Mouse (Mus musculus) layer of hippocampus, postnatal 10 days (tissue): ENCODE data around the gene Prpsap1. TPM values are rescaled to one million over a fixed set of nuclear protein-coding genes. Genes with fewer than 3 reads are reported as not detected.
A peak's percentile ranks its signal among the peaks of the same experiment; 100 is the strongest.
"Not testable (repeated sequence)": the region's sequence is repeated elsewhere in the genome, so short reads cannot be mapped to it uniquely, and the experiment has no call there.

Source experiments
- DNase-seq, 2 experiments: peaks; one replicate each; pipeline ENCODE4 v3.0.0; 2021; ENCODE audit warnings: low spot score in 2 of 2
- total RNA-seq, 2 experiments: library from RNA; stranded (reverse); gene quantifications; 2 replicates each; pipeline ENCODE4 v1.2.3; 2021

The Prpsap1 gene
- total RNA-seq, 2 experiments from 2014 or later: 89.8 to 90.7 TPM

DNA sequence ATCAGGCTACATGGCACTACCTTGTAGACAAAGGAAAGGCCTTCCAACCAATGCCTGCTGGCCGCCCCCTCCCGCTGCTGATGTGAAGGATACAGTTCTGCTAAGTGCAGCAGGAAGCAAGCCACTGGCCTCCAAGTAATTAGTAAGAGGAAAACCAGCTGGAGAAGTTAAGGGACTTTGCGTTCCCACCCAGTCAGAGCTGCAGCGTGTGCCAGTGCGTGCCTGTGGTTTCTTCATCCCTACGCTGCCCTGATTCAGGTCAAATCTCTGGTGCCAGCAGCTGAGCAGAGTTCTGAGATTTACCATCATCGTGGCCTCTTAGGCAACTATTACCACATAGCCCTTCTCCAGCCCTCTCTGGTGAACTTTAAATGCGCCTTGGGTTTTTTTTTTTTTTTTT, 24.5 kb upstream of the Prpsap1 start:
- no peak for DNase-seq

DNA sequence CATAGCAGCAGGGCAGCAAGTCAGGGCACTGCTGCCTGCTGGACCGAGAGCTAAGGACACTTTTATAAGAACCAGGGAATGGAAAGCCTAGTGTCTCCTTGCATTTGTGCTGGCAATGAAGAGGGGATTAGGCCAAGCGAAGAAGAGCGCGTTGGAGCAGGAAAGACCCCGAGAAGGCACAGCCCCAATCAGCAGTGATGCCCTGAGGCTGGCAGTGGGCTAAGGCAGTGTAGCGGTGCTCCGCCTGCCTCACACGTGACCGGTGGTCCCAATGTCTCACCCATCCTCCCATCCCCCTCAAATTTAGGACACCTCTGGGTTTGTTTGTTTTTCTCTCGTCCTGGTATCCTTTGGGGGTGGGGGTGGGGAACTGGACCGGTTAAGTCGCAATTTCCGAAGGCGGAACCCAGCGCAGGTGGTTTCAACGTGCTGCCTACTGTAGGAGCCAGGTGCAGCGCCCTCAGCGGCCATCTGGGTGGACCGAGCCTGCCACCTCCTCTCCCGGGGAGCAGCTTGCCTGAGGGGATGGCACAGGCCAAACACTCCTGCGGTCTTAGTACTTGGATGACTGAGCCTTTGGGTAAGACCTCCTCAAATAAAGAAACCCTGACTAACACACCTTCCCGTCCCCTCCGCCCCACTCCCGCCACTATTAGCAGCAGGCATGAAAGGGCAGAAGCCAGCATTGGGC, 21.5 kb upstream of the Prpsap1 start:
- no peak for DNase-seq

DNA sequence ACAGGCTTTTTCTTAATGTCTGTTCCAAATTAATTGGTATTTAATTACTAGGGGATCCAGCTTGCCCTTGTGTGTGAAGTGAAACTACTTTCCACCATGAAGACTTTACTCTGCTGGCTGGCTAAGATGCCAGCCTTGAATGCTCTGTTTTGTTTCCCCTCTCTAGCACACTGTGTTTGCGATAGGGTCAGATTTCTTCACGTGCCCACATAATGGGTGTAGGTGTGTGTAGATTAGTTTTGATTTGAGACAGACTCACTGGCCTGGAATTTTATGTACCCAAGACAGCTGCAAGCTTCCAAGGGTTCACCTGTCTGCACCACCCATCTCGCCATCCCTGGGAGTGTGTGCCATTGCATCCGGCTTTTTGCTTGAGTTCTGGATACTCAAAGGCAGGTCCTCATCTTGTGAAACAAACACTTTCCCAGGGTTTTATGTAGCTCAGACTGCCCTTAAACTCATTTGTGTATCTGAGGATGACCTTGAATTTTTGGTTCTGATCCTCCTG, 19.6 kb upstream of the Prpsap1 start:
- no peak for DNase-seq

DNA sequence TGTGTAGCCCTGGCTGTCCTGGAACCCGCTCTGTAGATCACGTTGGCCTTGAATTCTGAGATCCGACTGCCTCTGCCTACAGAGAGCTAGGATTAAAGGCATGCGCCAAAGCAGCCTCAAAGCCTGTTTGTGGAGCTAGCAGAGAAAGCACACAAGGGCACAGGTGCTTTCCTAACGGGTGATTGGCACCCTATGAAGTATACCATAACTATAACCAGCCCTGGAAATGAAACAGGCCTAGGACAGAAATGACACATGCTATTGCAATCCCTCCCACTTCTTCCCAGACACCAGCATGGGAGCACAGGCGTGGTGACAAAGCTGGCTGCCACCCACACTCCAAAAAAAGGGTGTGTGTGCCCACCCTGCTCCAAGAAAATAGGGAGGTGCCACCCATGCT, 19.0 kb upstream of the Prpsap1 start:
- DNase-seq: no peak

DNA sequence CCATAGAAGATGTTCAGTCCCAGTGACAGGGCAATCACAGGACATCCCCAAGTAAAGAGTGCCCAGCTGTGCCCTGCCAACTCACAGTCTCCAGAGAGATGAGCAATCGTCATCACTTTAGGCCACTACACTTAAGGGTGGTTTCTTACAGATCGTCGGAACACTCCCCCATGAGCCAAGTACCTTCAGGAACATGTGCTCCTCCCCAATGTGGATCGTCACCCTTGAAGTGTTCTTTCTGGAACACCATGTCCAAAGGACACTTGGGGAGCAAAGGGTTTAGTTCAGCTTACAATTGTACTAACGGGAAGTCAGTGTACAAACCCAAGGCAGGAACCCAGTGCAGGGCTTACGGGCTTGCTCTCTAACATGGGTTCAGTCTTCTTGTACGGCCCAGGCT, 18.2 kb upstream of the Prpsap1 start:
- DNase-seq: no peak

DNA sequence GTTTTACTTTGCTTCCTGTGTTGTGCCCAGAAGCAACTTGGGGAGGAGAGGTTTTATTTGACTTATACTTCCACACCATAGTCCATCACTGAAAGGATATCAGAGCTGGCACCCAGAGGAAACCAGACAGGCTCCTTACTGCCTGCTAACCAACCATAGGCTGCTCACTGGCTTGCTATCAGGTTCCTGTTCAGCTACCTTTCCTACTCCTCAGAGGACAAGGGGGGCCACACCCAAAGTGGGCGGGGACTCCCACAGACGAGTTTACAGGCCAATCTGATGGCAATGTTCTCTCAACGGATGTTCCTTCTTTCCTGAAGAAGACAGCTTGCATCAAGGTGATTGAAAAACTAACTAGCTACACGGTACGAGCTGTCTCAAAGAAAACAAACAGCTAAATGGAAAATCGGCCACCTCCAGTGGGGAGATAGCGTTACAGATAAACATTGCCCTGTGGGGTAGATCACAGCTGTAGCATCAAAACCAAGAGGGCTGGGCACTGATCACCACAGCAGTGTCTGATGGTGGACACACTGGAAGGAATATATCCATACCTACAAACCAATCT, 17.4 kb upstream of the Prpsap1 start:
- DNase-seq: no peak

DNA sequence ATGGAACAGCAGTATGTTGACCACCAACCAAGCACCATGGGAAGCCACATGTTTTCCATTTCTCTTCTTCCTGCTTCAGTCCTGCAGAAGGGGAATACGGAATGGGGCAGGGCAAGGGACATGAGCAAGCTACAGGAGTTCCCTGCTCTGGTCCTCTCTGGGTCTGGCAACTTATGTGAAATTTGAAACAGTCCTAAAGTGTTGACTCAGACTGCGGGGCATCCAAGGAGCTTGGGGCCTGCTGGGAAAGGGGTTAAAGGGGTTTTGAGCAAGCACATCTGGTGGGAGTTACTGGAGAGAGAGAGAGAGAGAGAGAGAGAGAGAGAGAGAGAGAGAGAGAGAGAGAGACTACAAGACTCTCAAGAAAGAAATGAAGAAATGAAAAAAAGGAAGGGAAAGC, 14.7 kb upstream of the Prpsap1 start:
- no peak for DNase-seq

DNA sequence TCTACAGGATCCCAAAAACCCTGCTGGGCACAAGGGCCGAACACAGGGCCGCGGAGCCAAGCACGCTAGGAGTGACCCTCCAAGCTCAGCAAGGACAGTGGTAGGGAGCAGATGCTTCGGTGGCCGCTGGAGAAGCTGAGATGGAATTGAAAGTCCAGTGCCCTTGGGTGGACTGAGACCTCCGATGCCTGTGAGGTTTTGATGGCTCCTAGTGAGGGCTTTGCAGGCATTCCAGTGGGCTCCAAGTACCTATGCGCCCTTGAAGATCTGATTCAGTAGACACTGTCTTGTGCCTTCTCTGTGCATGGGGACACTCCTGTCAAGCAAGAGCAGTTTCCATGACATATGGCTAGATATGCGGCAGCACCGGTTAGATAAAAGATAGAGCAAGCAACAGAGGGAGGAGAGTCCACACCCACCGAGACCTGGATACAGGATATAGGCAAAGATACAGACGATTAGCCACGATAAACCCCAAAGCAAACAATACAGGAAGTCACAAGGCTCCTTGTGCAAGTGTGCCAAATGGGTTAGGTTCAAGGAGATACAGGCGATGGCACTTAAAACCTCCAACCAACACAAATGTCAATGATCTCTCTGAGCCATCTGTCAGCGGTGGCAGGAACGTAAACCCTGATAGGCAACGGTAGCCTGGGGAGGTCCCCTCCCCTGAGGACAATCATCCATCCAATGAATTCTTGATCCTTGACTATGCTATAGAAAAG, 12.3 kb upstream of the Prpsap1 start:
- DNase-seq: no peak

DNA sequence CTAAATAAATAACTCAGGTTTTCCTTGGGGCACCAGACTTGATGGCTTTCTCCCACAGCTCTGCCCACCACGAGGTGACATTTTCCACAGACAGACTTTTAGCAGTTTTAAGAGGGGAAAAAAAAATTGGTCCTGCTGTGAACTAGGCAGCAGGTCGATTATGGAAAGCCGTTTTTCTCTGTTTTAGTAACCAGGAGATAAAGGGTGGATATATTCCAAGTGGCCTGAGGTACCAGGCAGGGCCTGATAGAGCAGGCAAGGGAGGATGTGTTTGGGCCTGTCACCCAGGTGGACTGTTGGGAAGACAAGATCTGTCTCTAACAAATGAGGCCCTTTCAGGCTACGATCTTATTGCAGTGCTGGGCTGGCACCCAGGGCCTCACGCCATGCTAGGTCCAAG, 11.6 kb upstream of the Prpsap1 start:
- DNase-seq: no peak

DNA sequence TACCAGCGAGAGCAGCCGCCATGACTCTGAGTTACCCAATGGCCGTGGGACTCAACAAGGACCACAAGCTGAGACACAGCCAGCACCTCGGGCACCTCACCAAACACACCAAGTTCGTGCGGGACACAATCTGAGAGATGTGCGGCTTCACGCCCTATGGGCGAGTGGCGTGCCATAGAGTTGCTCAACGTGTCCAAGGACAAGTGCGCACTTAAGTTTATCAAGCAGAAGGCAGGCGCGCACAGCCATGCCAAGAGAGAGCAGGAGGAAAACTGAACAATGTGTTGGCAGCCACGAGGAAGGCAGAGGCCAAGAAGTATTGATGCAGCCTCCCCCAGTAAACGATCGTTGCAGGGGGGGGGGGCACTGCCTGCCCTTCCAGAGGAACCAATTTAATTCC, 10.5 kb upstream of the Prpsap1 start:
- no peak for DNase-seq

DNA sequence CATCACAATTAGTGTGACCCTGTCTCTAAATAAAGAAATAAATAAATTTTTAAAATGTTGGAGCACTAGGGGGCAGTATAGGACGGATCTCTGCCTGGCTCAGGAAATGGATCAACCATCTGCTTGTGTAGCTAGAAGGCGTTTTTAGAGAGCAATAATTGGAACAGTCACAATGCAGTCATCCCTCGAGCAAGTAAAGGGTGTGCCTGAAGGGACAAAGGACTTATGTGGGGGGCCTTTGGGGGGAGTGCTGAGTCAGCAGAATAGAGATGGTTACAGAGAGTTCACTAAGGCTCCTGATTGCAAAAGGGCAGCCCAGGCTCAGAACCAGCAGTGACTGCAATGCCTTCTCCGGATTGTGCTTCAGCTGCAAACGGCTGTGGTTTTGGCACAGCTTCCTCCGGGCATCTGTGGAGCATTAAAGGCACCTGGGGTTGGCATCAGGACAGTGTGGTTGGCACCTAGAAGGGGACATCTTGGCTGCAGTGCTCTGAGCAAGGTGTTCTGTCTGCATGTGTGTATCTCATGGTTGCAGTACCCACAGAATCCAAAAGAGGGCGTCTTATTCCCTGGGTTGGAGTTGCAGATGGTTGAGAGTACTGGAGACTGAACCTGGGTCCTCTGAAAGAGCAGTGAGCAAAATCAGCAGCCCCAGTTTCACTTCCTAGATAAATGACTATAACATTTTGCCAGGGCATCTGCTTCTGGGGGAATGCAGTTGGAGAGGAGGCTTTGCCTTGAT, 7.2 kb upstream of the Prpsap1 start:
- DNase-seq: peak; percentile 47 to 49

DNA sequence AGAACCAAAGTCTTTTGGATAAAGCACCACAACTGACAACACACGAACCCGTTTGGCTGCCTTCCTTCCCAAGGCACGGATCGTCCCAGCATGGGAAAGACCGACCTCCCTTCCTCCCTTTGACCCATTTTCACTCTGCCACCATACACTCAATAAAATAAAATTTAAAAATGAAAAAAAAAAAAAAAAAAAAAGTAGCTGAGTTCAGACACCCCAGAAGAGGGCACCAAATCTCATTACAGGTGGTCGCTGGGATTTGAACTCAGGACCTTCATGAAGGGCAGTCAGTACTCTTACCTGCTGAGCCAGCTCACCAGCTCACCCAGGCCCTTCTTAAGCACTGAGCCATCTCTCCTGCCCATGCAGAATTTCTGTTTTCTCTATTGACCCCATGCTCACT, 5.0 kb upstream of the Prpsap1 start:
- DNase-seq: no peak

DNA sequence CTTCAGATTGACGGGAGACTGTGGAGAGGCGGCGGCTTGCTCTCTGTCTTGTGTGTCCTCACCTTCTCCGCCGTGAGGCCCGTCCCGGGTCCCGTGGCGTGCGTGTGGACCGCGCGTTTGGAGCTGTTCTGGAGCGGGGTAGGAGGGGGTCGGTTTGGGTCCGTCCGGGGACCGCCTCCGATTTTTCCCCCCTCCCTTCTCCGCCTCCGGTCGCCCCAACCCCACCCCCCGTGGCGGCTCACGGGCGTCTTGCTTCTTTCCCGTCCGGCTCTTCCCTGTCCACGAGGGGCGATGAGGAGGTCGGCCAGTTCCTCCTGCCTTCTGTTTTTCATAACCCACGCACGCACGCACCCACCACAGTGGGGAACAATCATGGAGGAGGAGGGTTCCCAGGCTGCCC, 4.6 kb upstream of the Prpsap1 start:
- no peak for DNase-seq

DNA sequence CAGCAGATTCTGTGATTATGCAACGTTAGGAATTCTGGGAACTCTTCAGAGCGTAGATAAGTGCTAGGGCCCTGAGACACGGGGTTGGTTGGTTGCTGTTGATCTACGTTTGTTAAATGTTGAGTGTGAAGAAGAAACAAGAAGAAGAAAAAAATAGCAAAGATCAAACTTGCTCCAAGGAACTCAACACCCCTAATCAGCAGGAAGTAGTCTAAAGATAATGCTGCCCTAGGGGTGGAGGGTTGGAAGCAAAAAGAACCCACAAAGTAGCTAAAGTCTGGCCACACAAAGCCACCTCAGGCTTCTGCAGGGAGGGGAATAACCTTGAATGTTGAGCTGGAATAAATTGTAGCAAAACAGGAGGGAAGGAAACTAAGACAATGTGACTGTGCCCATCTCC, 3.3 kb upstream of the Prpsap1 start:
- no peak for DNase-seq

DNA sequence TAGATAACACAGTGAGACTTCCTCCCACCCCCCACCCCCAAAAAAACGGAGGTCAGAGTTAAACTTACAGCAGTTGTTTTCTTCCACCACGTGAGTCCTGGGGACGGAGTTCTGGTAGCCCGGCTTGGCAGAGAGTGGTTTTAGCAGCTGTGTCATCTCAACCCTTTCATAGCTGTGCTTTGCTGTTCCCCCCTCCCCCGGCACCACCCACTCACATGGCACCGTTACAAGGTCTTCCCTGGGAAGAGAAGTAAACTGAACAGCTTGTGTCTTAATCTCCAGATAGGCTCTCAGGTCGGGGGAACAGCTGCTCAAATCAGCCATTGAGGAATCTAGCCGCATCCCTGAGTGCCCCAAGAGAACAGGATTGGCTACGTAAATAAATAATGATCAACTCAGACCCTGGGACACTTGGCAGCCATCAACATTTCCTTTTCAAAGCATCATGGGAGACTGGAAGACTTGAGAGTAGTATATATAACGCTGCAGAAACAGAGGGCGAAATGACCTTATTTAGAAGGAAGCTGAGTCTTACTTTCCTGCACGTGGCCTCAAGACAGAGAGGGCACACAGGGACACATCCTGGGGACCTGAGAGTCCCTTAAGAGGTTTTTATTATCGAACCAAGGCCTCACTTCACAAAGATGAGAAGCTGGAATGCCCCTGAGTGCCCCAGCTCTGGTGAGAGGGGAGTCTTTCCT, 622 bp upstream of the Prpsap1 start:
- no peak for DNase-seq

DNA sequence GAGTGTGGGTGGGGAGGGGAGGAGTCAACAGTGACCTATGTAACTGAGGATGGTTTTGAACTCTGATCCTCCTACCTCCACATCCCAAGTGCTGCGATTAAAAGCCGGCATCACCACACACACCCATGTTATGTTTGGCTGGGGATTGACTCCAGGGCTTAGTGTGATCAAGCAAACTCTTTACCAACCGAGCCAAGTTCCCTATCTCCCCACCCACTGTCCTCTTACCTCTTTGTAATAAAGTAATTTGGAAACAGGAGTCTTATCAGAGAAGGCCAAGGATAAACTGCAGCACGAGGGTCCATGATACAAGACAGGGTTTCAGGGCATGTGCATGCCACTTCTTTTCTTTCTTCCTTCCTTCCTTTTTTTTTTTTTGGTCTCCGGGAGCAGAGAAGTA, 811 bp downstream of the Prpsap1 start:
- no peak for DNase-seq

DNA sequence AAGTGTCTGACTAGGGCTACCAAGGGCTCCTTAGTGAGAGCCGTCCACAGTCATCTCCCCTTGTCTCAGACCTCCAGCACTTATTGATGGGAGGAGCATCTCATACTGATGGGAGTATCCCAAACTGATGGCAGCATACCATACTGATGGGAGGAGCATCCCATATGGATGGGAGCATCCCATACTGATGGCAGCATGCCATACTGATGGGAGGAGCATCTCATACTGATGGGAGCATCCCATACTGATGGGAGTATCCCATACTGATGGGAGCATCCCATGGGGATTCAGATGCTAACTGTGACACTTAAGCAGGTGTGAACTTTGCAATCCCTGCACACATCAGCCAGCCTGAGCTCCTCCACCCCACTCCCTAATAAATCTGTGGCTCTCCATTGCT, 1.5 kb downstream of the Prpsap1 start:
- not testable (repeated sequence) for DNase-seq

DNA sequence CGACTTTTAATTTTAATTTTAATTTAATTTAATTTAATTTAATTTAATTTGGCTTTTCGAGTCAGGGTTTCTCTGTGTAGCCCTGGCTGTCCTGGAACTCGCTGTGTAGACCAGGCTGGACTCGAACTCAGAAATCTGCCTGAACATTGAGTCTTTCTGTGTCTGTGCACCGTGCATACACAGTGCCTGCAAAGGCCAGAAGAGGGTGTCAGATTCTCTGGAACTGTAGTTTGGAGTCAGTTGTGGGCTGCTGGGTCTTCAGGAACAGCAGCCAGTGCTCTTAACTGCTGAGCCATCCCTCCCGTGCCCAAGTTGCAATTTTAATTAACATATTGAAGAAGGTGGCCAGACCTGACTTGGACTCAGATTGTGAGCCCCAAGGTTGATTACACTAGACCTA, 2.7 kb downstream of the Prpsap1 start:
- DNase-seq: no peak

DNA sequence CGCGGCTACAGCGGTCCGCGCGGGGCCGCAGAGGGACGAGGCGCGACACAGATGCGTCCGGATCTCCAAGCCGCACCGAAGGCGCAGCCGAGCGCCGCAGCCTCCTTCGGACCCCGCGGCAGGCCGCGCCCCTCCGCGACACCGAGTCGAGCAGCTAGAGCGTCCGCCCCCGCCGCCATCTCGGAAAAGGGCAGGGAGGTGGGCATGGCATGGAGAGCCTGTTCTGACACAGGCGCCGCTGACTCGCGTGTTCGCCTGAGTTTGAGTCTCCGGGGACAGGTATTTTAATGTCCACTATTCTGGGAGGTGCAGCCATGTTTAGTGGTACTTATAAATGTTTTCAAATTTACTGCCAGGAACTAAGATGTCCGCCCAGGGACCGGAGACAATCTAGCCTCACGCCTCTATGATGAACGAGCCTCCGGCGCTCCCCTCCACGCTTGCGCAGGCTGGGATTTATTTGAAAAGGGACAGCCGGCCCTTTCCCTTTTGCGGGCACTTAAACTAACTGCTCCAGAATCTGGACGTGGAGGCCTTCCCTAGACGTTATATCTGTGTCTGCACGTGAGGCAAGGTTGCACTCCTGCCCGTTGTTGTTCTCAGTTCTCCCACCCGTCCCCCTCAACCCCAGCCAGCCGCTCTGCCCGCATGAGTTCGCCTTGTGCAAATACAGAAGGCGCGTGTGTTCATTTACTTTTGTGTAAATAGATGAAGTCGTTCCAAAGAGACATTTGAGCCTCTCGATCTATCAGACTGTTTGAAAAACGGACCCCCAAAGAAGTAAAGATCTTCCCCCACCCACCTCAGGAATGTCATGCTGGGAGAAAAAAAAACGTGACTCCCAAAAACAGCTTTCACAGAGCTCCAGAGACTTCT, 3.5 kb downstream of the Prpsap1 start:
- peak; percentile 86 to 92 for DNase-seq

DNA sequence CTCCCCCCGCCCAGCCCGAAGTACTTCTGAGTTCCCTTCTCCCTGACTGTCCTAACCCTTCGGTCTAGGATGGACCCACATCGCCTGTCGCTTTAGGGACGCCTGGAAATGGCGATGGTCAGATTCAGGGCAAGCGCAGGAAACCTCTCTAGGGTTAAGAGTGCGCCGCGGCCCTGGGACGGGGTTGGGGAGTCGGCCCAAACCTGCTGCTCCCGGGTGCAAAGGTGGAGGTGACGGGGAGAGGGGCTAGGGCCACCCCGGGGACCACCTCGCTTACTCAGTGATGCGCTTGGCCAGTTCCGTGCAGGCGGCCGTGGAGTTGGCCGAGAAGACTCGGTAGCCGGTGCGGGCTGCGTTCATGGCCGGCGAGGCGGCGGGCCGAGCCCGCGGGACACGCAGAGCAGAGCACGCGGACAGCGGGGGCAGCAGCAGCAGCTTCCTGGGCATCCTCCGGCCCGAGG, 4.2 kb downstream of the Prpsap1 start:
- DNase-seq: no peak
